Mouse (Mus musculus) cerebellum, adult 18-20 months (tissue): ENCODE results near the gene Prrc2c.
"Not testable (repeated sequence)": the region's sequence is repeated elsewhere in the genome, so short reads cannot be mapped to it uniquely, and the experiment has no call there.

Source experiments
- DNase-seq, 2 experiments: peaks; one replicate each; pipeline ENCODE4 v3.0.0; 2021

Gene Prrc2c

DNA sequence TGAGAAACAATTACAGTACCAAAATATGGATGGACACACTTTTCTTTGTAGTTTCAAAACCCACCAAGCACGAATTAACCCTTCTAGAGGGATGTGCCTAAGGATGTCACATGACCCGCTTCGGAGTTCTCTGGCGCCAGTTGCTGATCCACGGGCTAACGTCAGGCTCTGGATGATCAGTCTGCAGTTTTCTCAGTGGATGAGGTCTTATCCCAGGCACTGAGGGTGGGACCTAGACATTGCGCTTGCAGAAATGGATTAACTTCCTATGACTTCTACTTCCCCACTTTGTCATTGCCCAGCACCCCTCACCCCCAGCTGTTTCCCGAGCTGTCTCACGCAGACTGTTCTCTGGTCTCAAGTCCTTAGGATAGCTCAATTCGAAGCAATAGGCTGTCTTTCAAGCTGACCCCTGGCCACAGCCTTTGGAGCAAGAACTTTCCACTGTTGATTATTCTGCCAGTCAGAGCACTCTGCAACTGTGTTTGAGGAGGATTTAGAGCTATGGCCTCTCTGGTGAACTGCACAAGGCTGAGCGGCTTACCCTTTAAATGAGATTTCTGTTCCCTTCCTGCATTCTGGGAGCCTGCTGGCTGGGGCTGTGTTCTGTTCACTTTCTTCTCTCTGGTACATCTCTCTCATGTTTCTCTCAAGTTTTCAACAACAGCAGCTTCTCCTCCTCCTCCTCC is 74.7 kb downstream of the Prrc2c start:
- no peak for DNase-seq

DNA sequence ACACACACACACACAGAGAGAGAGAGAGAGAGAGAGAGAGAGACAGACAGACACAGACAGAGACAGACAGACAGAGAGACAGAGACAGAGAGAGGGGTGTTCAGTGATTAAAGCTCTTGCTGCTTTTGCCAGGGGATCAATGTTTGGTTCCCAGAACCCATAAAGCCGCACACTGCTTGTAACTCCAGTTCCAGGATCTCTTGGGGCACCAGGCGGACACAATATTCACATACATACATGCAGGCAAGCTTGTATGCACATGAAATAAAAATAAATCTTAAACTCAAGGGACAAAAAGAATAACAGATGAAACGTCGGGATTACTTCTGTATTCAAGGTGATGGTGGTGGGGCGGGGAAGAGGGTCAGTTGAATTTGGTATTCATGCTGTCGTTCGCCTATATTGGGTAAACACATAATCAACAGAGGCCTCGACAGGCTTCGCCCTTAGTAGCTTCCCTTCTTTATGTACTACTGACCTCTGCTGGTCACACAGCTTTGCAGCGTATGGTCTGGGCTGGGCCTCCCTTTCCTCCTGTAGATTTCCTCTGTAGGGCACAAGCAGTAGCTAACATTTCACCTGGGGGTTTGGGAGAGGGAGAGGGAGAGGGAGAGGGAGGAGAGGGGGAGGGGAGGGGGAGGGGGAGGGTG is 75.4 kb downstream of the Prrc2c start:
- peak; percentile 76 to 84 for DNase-seq

GRCm38 (mm10) chr1:162660276-162660860 is 80.0 kb downstream of the Prrc2c start:
- DNase-seq: no peak

DNA sequence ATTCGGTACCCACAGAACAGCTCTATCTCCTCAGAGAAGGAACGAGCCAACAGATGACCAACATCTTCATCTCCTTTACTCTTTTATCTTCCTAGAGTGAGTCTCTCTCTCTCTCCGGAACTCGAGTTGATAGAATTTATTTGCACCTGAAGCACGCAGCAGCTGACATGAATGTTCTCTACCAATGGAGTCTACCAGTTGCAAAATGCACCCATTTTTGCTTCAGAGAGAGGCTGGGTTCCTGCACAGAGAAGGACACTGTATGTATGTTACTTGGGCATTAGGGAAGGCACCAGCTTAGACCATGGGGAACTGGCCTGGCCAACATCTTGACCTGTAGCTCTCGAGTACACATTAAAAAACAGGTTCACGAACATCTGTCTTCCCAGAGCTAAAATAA is 82.2 kb downstream of the Prrc2c start, which contains the start of gene Myocos:
TSS of gene Myocos (minus strand) at position 101 of the 400 bp plus-strand sequence.
- no peak for DNase-seq

- DNase-seq: no peak
Observed at GRCm38 (mm10) chr1:162648416-162648815, 91.9 kb downstream of the Prrc2c start.

DNA sequence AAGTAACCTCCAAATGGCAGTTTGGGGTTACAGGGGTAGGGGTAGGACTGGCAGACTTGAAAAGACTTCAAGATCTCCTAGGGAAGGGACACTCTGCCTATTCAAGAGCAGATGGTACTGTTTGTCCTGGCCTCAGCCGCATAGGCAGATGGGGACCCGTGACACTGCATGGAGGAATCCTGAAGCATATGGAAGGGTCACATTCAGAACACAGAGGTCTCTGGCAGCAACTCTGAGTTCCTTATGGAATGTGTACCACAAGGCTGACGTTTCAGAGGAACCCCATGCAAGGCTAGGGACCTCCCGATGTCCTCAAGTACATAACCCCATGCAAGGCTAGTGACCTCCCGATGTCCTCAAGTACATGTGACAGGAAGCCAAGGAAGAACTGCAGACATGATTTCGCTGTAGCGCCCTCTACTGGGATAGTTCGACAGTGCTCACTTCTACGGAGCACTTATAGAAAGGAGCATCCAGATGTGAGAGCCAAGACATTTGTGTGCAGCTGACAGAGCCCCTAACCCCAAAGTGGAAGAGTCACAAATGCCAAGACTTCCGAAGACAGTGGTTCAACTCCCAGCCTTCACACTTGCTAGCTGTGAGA is 94.2 kb downstream of the Prrc2c start:
- peak; percentile 28 to 56 for DNase-seq

DNA sequence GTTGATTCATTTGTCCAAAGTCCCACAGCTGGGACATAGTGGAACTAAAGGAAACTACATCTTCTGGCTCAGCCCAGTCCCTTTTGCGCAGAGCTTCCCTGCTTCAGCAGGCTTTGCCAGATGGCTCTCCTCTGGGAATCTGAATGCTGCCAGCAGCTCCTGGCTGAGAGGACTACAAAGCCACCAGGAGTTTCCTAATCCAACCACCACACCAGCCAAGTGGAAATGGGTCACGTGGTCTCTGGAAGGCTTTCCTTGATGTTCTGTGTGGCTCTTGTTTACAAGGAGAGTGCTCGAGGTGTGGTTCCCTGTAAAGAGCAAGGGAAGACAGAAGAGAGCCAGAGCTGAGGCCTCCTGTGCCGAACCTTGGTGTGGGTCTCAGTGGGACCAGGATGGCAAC is 96.6 kb downstream of the Prrc2c start:
- DNase-seq: peak; percentile 78 to 86

- DNase-seq: no peak
Observed at GRCm38 (mm10) chr1:162642591-162642990, 97.8 kb downstream of the Prrc2c start.

- DNase-seq: no peak
Observed at GRCm38 (mm10) chr1:162639861-162640260, 100.5 kb downstream of the Prrc2c start.

GRCm38 (mm10) chr1:162639051-162639750 is 101.2 kb downstream of the Prrc2c start, which contains the start of gene Myoc:
Gene Myoc, plus strand, starts transcription at chr1:162639155.
- no peak for DNase-seq

- DNase-seq: no peak
Observed at GRCm38 (mm10) chr1:162638535-162638934, 101.8 kb downstream of the Prrc2c start.

GRCm38 (mm10) chr1:162636516-162636915 is 103.8 kb downstream of the Prrc2c start:
- DNase-seq: no peak

DNA sequence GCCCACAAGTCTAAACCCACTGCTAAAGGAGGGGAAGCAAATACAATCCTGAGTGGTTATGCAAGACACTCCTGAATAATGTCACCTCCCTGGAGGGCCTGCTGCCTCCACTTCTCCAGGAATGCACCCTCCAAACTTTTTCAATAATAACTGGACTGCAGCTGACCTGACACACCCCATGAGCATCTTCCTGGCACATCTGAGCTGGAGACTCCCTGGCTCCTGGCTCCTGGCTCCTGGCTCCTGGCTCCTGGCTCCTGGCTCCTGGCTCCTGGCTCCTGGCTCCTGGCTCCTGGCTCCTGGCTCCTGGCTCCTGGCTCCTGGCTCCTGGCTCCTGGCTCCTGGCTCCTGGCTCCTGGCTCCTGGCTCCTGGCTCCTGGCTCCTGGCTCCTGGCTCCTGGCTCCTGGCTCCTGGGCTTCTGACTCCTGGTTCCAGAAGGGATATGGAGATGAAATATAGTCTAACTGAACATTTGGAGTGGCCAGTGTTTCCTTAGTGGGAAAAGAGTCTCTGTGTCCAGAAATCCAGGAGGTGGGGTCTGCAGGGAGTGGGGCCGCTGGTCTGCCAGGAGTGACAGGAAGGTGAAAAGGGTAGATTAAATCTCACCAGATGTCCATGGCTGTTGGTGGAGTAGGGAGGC is 104.9 kb downstream of the Prrc2c start:
- DNase-seq: peak; percentile 60 to 63

- DNase-seq: not testable (repeated sequence)
Observed at GRCm38 (mm10) chr1:162628326-162628725, 112.0 kb downstream of the Prrc2c start.

DNA sequence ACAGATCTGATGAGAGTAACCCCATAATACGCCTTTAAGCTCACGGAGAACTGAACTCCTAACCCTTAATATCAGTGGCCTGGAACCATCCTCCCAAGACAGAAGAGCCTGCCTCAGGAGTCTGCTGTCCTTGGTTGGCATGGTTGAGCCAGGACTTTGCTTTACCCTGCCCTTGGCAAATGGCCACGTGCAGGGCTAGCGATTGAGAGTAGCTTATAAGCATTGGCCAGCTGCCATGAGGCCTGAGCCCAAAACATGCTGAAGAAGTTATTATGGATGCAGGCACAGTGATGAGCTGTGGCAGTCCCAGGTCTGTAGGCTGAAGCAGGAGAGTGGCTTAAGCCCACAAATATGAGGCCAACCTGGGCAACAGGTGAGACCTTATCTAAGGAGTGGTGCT is 112.5 kb downstream of the Prrc2c start:
- DNase-seq: not testable (repeated sequence)

DNA sequence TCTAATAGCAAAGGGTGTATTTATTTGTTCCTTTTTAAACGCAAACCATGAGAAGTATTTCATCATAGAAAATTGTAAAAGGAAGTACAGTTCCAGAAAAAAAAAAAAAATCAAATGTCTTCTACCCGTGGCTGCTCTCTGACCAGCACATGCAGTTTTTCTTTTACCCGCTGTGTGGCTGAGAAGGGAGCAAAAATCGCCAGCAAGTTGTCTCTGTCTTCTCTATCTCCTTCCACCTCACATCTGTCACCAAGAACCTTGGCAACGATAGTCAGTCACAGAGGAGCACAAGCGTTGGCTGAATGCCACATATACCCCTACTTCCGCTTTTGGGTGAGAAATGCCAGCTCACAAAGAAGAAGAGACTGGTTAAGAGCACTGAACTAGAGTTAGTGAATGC is 115.1 kb downstream of the Prrc2c start:
- no peak for DNase-seq

DNA sequence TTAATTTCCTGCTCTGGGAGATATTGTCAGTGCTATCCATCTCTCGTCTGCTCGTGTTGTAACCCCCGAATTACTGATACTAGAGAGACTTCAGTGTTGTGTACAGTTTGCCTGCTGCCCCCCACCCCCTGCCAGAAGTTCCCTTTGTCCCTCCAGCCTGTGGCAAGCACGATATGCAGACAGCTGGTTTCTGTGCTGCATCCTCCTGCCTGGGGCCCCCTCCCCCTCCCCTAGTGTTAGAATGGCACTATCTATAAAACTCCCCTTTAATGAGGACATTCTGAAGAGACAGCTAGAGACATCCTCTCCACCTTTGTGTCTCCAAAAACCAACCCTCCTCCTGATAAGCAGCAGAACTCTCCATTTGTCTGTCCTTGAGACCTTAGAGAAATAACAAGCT is 116.5 kb downstream of the Prrc2c start:
- no peak for DNase-seq
